Mouse (Mus musculus): ENCODE measurements around the gene Gm21885. TPM values are rescaled to one million over a fixed set of nuclear protein-coding genes. Genes with fewer than 3 reads are reported as not detected.
A peak's percentile ranks its signal among the peaks of the same experiment; 100 is the strongest.
"Not testable (repeated sequence)": the region's sequence is repeated elsewhere in the genome, so short reads cannot be mapped to it uniquely, and the experiment has no call there.

Gene Gm21885
- total and polyA plus RNA-seq, 2 experiments from 2014 or later = not detected

DNA sequence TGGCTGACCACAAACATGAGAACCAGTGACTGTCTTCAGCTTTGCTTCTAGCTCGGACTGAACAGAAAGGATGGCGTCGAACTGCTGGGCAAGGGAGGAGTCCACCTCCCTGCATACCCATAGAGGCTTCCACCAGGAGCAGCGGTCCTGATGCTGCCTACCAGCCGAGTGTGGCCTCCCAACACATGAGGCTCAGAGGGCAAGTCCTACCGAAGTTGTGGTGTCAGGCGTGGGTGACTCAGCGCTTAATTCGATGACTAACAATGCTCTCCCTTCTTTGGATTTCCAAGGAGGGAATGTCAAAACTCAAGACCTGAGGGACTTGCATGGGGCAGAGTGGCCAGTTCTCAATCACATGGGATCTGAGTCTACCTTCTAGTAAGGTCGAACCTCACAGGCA, 28.0 kb upstream of the Gm21885 start:
- Histone ChIP-seq H3K4me1 (ENCODE audit: insufficient read depth, low read length) (no peaks in the 10 kb centered on the region), H3K9ac (replicated peaks; ENCODE audit: low read length) (no peak overlapping the region), H3K4me3 (ENCODE audit: low read length) (no peak overlapping the region), H3K27ac (no peak overlapping the region), H3K4me2 (ENCODE audit: low read depth, low read length) (no peak overlapping the region), H3K9me3 (ENCODE audit: low read length) (no peaks in the 10 kb centered on the region), H3K27me3 (ENCODE audit: insufficient read depth, low read length) (no peaks in the 10 kb centered on the region), H3K36me3 (ENCODE audit: insufficient read depth, low read length) (no peaks in the 10 kb centered on the region)
- no peak for ATAC-seq
- 89% methylated on average over 10 of the region's 10 CpGs for WGBS
- TF ChIP-seq CTCF (IDR thresholded peaks at IDR 0.05; ENCODE audit: low read depth) = no peak
- no peak for DNase-seq (ENCODE audit: low spot score)

GRCm38 (mm10) chr11:94255733-94256132, 25.9 kb upstream of the Gm21885 start:
- no peaks in the 10 kb centered on the region for H3K4me1 ChIP-seq (ENCODE audit: insufficient read depth, low read length)
- no peaks in the 10 kb centered on the region for H3K9me3 ChIP-seq (ENCODE audit: low read length)
- 49% methylated on average over 5 of the region's 5 CpGs for WGBS
- no peaks in the 10 kb centered on the region for H3K27me3 ChIP-seq (ENCODE audit: insufficient read depth, low read length)
- H3K9ac ChIP-seq (replicated peaks; ENCODE audit: low read length) = no peak overlapping the region
- no peaks in the 10 kb centered on the region for H3K36me3 ChIP-seq (ENCODE audit: insufficient read depth, low read length)
- no peak for DNase-seq (ENCODE audit: low spot score)
- no peak overlapping the region for H3K27ac ChIP-seq
- no peak overlapping the region for H3K4me2 ChIP-seq (ENCODE audit: low read depth, low read length)
- no peak overlapping the region for H3K4me3 ChIP-seq (ENCODE audit: low read length)
- no peak for TF ChIP-seq CTCF (IDR thresholded peaks at IDR 0.05; ENCODE audit: low read depth)
- ATAC-seq = no peak

DNA sequence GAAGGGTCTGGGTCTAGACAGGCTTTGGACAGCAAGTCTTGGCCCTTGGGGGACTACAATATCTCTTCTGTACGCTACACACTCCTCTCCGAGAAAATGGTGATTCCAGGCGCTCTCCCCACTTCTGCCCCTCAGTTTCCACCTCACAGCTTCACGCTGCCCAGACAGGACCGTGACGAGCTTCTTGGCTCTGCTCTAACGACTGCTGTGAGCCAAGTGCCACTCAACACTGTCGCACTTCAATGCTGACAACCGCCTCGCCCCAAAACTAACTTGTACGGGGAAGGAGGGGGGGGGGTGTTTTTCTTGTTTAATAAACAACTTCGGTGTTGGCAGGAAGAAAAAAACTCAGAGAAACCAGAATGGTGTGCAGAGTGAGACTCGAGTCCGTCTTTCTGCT, 23.7 kb upstream of the Gm21885 start:
- Histone ChIP-seq H3K4me3 (ENCODE audit: low read length) (no peak overlapping the region), H3K36me3 (ENCODE audit: insufficient read depth, low read length) (no peaks in the 10 kb centered on the region), H3K4me1 (ENCODE audit: insufficient read depth, low read length) (no peaks in the 10 kb centered on the region), H3K27ac (no peak overlapping the region), H3K27me3 (ENCODE audit: insufficient read depth, low read length) (no peaks in the 10 kb centered on the region), H3K9ac (replicated peaks; ENCODE audit: low read length) (no peak overlapping the region), H3K9me3 (ENCODE audit: low read length) (no peaks in the 10 kb centered on the region), H3K4me2 (ENCODE audit: low read depth, low read length) (no peak overlapping the region)
- 38% methylated on average over 14 of the region's 14 CpGs for WGBS
- DNase-seq (ENCODE audit: low spot score) (peak; percentile 48), ATAC-seq (no peak)
- TF ChIP-seq CTCF (IDR thresholded peaks at IDR 0.05; ENCODE audit: low read depth) = no peak

GRCm38 (mm10) chr11:94259814-94260213, 21.9 kb upstream of the Gm21885 start:
- no peaks in the 10 kb centered on the region for H3K9me3 ChIP-seq (ENCODE audit: low read length)
- no peaks in the 10 kb centered on the region for H3K27me3 ChIP-seq (ENCODE audit: insufficient read depth, low read length)
- TF ChIP-seq CTCF (IDR thresholded peaks at IDR 0.05; ENCODE audit: low read depth) = no peak
- ATAC-seq (no peak), DNase-seq (ENCODE audit: low spot score) (no peak)
- 64% methylated on average over 4 of the region's 4 CpGs for WGBS
- H3K4me3 ChIP-seq (ENCODE audit: low read length) = no peak overlapping the region
- no peak overlapping the region for H3K4me2 ChIP-seq (ENCODE audit: low read depth, low read length)
- H3K27ac ChIP-seq = no peak overlapping the region
- no peak overlapping the region for H3K9ac ChIP-seq (replicated peaks; ENCODE audit: low read length)
- H3K36me3 ChIP-seq (ENCODE audit: insufficient read depth, low read length) = no peaks in the 10 kb centered on the region
- H3K4me1 ChIP-seq (ENCODE audit: insufficient read depth, low read length) = no peaks in the 10 kb centered on the region

GRCm38 (mm10) chr11:94261585-94262370, 19.9 kb upstream of the Gm21885 start:
- Histone ChIP-seq H3K4me3 (ENCODE audit: low read length) (no peak overlapping the region), H3K4me1 (ENCODE audit: insufficient read depth, low read length) (no peaks in the 10 kb centered on the region), H3K9me3 (ENCODE audit: low read length) (no peaks in the 10 kb centered on the region), H3K27ac (no peak overlapping the region), H3K36me3 (ENCODE audit: insufficient read depth, low read length) (no peaks in the 10 kb centered on the region), H3K4me2 (ENCODE audit: low read depth, low read length) (no peak overlapping the region), H3K9ac (replicated peaks; ENCODE audit: low read length) (no peak overlapping the region), H3K27me3 (ENCODE audit: insufficient read depth, low read length) (no peaks in the 10 kb centered on the region)
- TF ChIP-seq CTCF (IDR thresholded peaks at IDR 0.05; ENCODE audit: low read depth) = no peak
- WGBS = 57% methylated on average over 6 of the region's 6 CpGs
- DNase-seq (ENCODE audit: low spot score) (no peak), ATAC-seq (no peak)

DNA sequence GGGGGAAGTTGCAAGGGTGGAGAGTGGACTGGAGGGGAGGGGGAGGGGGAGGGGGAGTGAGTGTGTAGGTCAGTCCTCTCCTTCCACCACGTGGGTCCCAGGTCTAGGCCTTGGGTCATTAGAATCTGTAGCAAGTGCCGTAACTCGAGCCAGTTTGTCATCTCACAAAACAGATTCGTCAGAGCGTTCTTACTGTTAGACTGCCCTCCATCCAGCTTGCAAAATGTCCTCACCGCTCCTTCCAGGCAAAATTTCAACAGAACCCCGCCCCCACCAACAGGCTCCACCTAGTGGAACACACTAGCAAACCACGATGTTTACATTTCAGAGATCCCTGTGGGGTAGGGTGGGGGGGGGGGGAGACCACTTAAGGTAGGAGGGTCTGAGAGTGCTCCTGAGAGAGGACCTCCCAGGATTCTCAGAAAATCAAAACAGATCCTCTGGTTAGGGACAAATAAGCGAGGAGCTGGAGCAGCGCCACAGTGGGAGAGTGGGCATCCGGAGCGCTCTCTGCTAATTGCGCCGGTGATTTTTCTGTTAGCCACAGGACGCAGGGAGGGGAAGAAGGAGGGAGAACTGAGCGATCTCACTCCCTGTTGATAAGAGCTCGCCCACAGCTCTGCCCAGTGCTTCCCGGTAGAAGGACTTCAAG, 16.4 kb upstream of the Gm21885 start:
- H3K36me3 ChIP-seq (ENCODE audit: insufficient read depth, low read length) = no peaks in the 10 kb centered on the region
- no peaks in the 10 kb centered on the region for H3K9me3 ChIP-seq (ENCODE audit: low read length)
- H3K27me3 ChIP-seq (ENCODE audit: insufficient read depth, low read length) = no peaks in the 10 kb centered on the region
- H3K9ac ChIP-seq (replicated peaks; ENCODE audit: low read length) = peak overlapping the region; percentile 45
- WGBS = 2% methylated on average over 18 of the region's 18 CpGs
- peak overlapping the region; percentile 29 for H3K4me3 ChIP-seq (ENCODE audit: low read length)
- peak; percentile 71 for TF ChIP-seq CTCF (IDR thresholded peaks at IDR 0.05; ENCODE audit: low read depth)
- peak overlapping the region; percentile 65; the same call in 1 of the 2 replicates for H3K27ac ChIP-seq
- no peaks in the 10 kb centered on the region for H3K4me1 ChIP-seq (ENCODE audit: insufficient read depth, low read length)
- peak; percentile 83 for DNase-seq (ENCODE audit: low spot score)
- ATAC-seq = peak; percentile 86
- H3K4me2 ChIP-seq (ENCODE audit: low read depth, low read length) = peak overlapping the region; percentile 65

DNA sequence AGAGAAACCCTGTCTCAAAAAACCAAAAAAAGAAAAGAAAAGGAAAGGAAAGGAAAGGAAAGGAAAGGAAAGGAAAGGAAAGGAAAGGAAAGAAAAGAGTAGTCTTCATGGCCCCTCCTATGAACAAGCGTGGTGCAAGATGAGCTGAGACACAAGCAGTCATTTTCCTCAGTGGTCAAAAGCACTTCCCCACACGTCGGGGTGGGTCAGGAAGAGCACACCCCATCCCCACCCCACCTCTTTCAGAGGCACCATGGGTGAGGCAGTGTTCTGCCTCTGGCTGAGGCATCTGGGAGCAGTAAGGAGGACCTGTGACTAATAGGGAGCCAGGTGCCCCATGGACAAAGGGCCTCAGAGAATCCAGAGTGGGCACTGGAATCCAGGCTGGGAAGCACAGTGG, 15.5 kb upstream of the Gm21885 start:
- not testable (repeated sequence) for H3K4me3 ChIP-seq (ENCODE audit: low read length); H3K9ac ChIP-seq (replicated peaks; ENCODE audit: low read length); H3K27ac ChIP-seq; H3K4me1 ChIP-seq (ENCODE audit: insufficient read depth, low read length); H3K9me3 ChIP-seq (ENCODE audit: low read length); DNase-seq (ENCODE audit: low spot score); H3K36me3 ChIP-seq (ENCODE audit: insufficient read depth, low read length); ATAC-seq; H3K4me2 ChIP-seq (ENCODE audit: low read depth, low read length); H3K27me3 ChIP-seq (ENCODE audit: insufficient read depth, low read length)
- WGBS = 77% methylated on average over 3 of the region's 3 CpGs
